Mouse (Mus musculus): Measurements from ENCODE around the gene Lhx8.
A peak's percentile ranks its signal among the peaks of the same experiment; 100 is the strongest.

Lhx8 gene

GRCm38 (mm10) chr3:154327110-154327882 lies 3.2 kb downstream of the Lhx8 start:
- peak; percentile 45 for DNase-seq (ENCODE audit: extremely low spot score, low spot score)

GRCm38 (mm10) chr3:154321921-154322574 lies 8.4 kb downstream of the Lhx8 start:
- DNase-seq (ENCODE audit: extremely low spot score, low spot score) = no peak

- DNase-seq (ENCODE audit: extremely low spot score, low spot score) = peak; percentile 31
These were observed 12.7 kb downstream of the Lhx8 start for GRCm38 (mm10) chr3:154317651-154318248.

- DNase-seq (ENCODE audit: extremely low spot score, low spot score) = no peak
These were observed 25.1 kb downstream of the Lhx8 start for GRCm38 (mm10) chr3:154305163-154305884.

GRCm38 (mm10) chr3:154301102-154301501 lies 29.4 kb downstream of the Lhx8 start:
- no peak for DNase-seq (ENCODE audit: extremely low spot score, low spot score)

GRCm38 (mm10) chr3:154300006-154300405 lies 30.5 kb downstream of the Lhx8 start:
- DNase-seq (ENCODE audit: extremely low spot score, low spot score) = no peak

- no peak for DNase-seq (ENCODE audit: extremely low spot score, low spot score)
These were observed 32.0 kb downstream of the Lhx8 start for GRCm38 (mm10) chr3:154298490-154298889.

GRCm38 (mm10) chr3:154297499-154297898 lies 33.0 kb downstream of the Lhx8 start:
- DNase-seq (ENCODE audit: extremely low spot score, low spot score) = no peak

- no peak for DNase-seq (ENCODE audit: extremely low spot score, low spot score)
These were observed 35.3 kb downstream of the Lhx8 start for GRCm38 (mm10) chr3:154294924-154295834.

GRCm38 (mm10) chr3:154293839-154294490 lies 36.5 kb downstream of the Lhx8 start:
- no peak for DNase-seq (ENCODE audit: extremely low spot score, low spot score)

GRCm38 (mm10) chr3:154292126-154292525 lies 38.3 kb downstream of the Lhx8 start:
- no peak for DNase-seq (ENCODE audit: extremely low spot score, low spot score)

- no peak for DNase-seq (ENCODE audit: extremely low spot score, low spot score)
These were observed 40.1 kb downstream of the Lhx8 start for GRCm38 (mm10) chr3:154290351-154290750.

- no peak for DNase-seq (ENCODE audit: extremely low spot score, low spot score)
These were observed 41.9 kb downstream of the Lhx8 start for GRCm38 (mm10) chr3:154288429-154289069.

GRCm38 (mm10) chr3:154287217-154287616 lies 43.2 kb downstream of the Lhx8 start:
- no peak for DNase-seq (ENCODE audit: extremely low spot score, low spot score)

- DNase-seq (ENCODE audit: extremely low spot score, low spot score) = no peak
These were observed 45.1 kb downstream of the Lhx8 start for GRCm38 (mm10) chr3:154285351-154285750.

- DNase-seq (ENCODE audit: extremely low spot score, low spot score) = no peak
These were observed 46.2 kb downstream of the Lhx8 start for GRCm38 (mm10) chr3:154284260-154284659.

- DNase-seq (ENCODE audit: extremely low spot score, low spot score) = no peak
These were observed 55.8 kb downstream of the Lhx8 start for GRCm38 (mm10) chr3:154274681-154275080.

- DNase-seq (ENCODE audit: extremely low spot score, low spot score) = peak; percentile 78
These were observed 60.6 kb downstream of the Lhx8 start for GRCm38 (mm10) chr3:154269757-154270366.

- no peak for DNase-seq (ENCODE audit: extremely low spot score, low spot score)
These were observed 62.1 kb downstream of the Lhx8 start for GRCm38 (mm10) chr3:154268313-154268712.
